Mouse (Mus musculus): ENCODE measurements around the gene Tbc1d8.

- TF ChIP-seq EP300 (IDR thresholded peaks at IDR 0.05; ENCODE audit: low read depth) (no peak), CTCF (IDR thresholded peaks at IDR 0.05; ENCODE audit: low read depth) (no peak)
These were observed 30.3 kb downstream of the Tbc1d8 start for GRCm38 (mm10) chr1:39448238-39448637.
